In the genomic region with DNA sequence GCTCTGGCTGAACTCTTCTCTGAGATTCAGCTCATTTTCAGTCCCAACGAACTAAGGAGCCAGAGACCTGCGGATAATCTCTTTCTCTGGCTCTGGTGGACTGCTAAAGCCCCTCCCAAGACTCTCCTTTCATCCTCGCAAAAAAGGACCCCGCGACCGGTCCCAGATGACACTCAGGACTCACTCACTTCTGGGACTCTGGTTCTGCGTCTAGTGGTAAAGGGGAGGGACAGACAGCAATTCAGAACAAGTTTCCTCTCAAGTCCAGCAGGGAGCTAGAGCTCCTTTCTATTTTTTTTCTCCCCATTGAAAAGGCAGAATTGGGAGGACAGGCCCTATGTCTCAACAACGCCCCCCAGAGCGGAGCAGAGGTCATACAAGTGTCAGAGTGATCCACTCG, we compare ENCODE assay signal across 14 mouse cellular contexts. TPM values are rescaled to one million over a fixed set of nuclear protein-coding genes. Genes with fewer than 3 reads are reported as not detected.
DNase-seq lines count a peak whose midpoint lies in the region; ATAC-seq lines count a peak whose summit lies in the region.
"Had no signal": no experiment of that assay in that cellular context is flagged by ENCODE, and none has a peak within 500 bp of the region (broad histone marks: within the 10 kb centered on the region; RNA-seq: fewer than 3 reads in every experiment).

No protein-coding gene starts in this region.

- H3K4me1 ChIP-seq in megakaryocyte, embryonic 14.5 days = peaks cover 67% of the 10 kb centered on the region
- peaks cover 63% of the 10 kb centered on the region for H3K4me1 ChIP-seq in forebrain, embryonic 15.5 days
- peaks cover 29% of the 10 kb centered on the region for H3K4me1 ChIP-seq in midbrain, embryonic 11.5 days (ENCODE audit: control insufficient read depth, insufficient read depth, low read length)

- H3K9me3 ChIP-seq in megakaryocyte, embryonic 14.5 days = no peaks in the 10 kb centered on the region
- H3K9me3 ChIP-seq in forebrain, embryonic 15.5 days = no peaks in the 10 kb centered on the region
- no peaks in the 10 kb centered on the region for H3K9me3 ChIP-seq in midbrain, embryonic 11.5 days (ENCODE audit: control insufficient read depth, low read length)

- peak overlapping the region; percentile 61; the same call in 1 of the 2 replicates for H3K9ac ChIP-seq in forebrain, embryonic 15.5 days (replicated peaks)
- no peak overlapping the region for H3K9ac ChIP-seq in midbrain, embryonic 11.5 days (ENCODE audit: low read length)
- H3K9ac ChIP-seq: liver, embryonic 14.5 days had no signal

- peak overlapping the region; percentile 91 for H3K27ac ChIP-seq in forebrain, embryonic 15.5 days (replicated peaks)
- H3K27ac ChIP-seq in midbrain, embryonic 11.5 days (ENCODE audit: low read depth, low read length) = peak overlapping the region; percentile 1; the same call in 1 of the 2 replicates
- H3K27ac ChIP-seq: liver, embryonic 14.5 days; macrophage had no signal

- no peaks in the 10 kb centered on the region for H3K36me3 ChIP-seq in megakaryocyte, embryonic 14.5 days (replicated peaks; ENCODE audit: low read length)
- H3K36me3 ChIP-seq in forebrain, embryonic 15.5 days = no peaks in the 10 kb centered on the region
- no peaks in the 10 kb centered on the region for H3K36me3 ChIP-seq in midbrain, embryonic 11.5 days (ENCODE audit: control insufficient read depth, insufficient read depth, low read length)

- H3K4me2 ChIP-seq in forebrain, embryonic 15.5 days (replicated peaks) = peak overlapping the region; percentile 59
- H3K4me2 ChIP-seq in midbrain, embryonic 11.5 days = peak overlapping the region; percentile 55

- H3K4me3 ChIP-seq in megakaryocyte, embryonic 14.5 days (replicated peaks) = peak overlapping the region; percentile 73
- peak overlapping the region; percentile 64 for H3K4me3 ChIP-seq in forebrain, embryonic 15.5 days
- no peak overlapping the region for H3K4me3 ChIP-seq in midbrain, embryonic 11.5 days (ENCODE audit: low read depth, low read length)

- peak; percentile 93 for DNase-seq in midbrain, embryonic 11.5 days (ENCODE audit: low spot score, missing footprints)
- no peak for DNase-seq in thymus, postnatal 0 days (ENCODE audit: low spot score)
- no peak for DNase-seq in thymus, postnatal 4 days
- DNase-seq in c-Kit-positive CD71-positive TER-119-positive erythroid progenitor cells, embryonic 14.5 days (ENCODE audit: low spot score) = no peak
- DNase-seq: heart, postnatal 4 days; kidney, postnatal 25 days; thymus, postnatal 25 days had no signal

- H3K27me3 ChIP-seq in megakaryocyte, embryonic 14.5 days (replicated peaks) = peaks cover 93% of the 10 kb centered on the region
- H3K27me3 ChIP-seq in forebrain, embryonic 15.5 days = peaks cover 20% of the 10 kb centered on the region
- H3K27me3 ChIP-seq in midbrain, embryonic 11.5 days (ENCODE audit: control insufficient read depth, insufficient read depth, low read length) = peaks cover 87% of the 10 kb centered on the region

- ATAC-seq in megakaryocyte, adult 5-6 weeks (ENCODE audit: poor library complexity, severe bottlenecking) = no peak
- ATAC-seq in forebrain, embryonic 15.5 days (replicated peaks) = no peak
- ATAC-seq in midbrain, embryonic 11.5 days (ENCODE audit: low FRiP score) = no peak

- WGBS in forebrain, embryonic 15.5 days = 1% methylated on average over 10 of the region's 10 CpGs
- WGBS in midbrain, embryonic 11.5 days = 0% methylated on average over 10 of the region's 10 CpGs

RNA-seq across cellular contexts. Expression of a gene that starts 1.4 kb away (rescaled TPM):
- polyA plus RNA-seq in megakaryocyte, embryonic 14.5 days (2012; ENCODE audit: insufficient read depth, low replicate concordance) = not detected in 2 replicates
- not detected in 2 replicates for total RNA-seq in megakaryocyte, adult 5-6 weeks (2015)
- not detected in 2 replicates for total RNA-seq in megakaryocyte, adult 5-6 weeks (2017)
- polyA plus RNA-seq in forebrain, embryonic 15.5 days (2015; fragmentation: Nextera tagmentation; extraction: Ambion mirVana) = 89.7 and 111 TPM in 2 replicates
- 76.0 and 77.7 TPM in 2 replicates for polyA plus RNA-seq in midbrain, embryonic 11.5 days (2014; fragmentation: Nextera tagmentation; extraction: Ambion mirVana)
- polyA plus RNA-seq in thymus, postnatal 0 days (2015; fragmentation: Nextera tagmentation; extraction: Ambion mirVana) = not detected in 2 replicates
- total RNA-seq: heart, adult 18-20 months; heart, postnatal 4 days; left cerebral cortex, adult 18-20 months had no signal
- polyA plus RNA-seq: macrophage had no signal

Comparison
In these comparisons a context has a peak if more than half of its experiments do, and no peak if none do; other contexts are left out.
1. RNA of a gene that starts 1.4 kb away (polyA plus RNA-seq): 89.7 to 111 TPM in forebrain, embryonic 15.5 days and 76.0 to 77.7 TPM in midbrain, embryonic 11.5 days; not detected in megakaryocyte, embryonic 14.5 days and not detected in thymus, postnatal 0 days; every median in the first group is over 10 times any median in the second.